ENCODE assay signal across 11 mouse cellular contexts in genomic region chr19:29412476-29413420, GRCm38 (mm10). TPM values are rescaled to one million over a fixed set of nuclear protein-coding genes. Genes with fewer than 3 reads are reported as not detected.
DNase-seq lines count a peak whose midpoint lies in the region; ATAC-seq lines count a peak whose summit lies in the region.
"Had no signal": no experiment of that assay in that cellular context is flagged by ENCODE, and none has a peak within 500 bp of the region (broad histone marks: within the 10 kb centered on the region; RNA-seq: fewer than 3 reads in every experiment).

No protein-coding gene starts in this region.

- no peak overlapping the region for H3K4me3 ChIP-seq in forebrain, embryonic 15.5 days
- no peak overlapping the region for H3K4me3 ChIP-seq in forebrain, embryonic 12.5 days (replicated peaks)
- H3K4me3 ChIP-seq in midbrain, embryonic 14.5 days (replicated peaks; ENCODE audit: low read depth, low read length): no peak overlapping the region
- H3K4me3 ChIP-seq in midbrain, embryonic 15.5 days: no peak overlapping the region

- peak; percentile 80 for ATAC-seq in forebrain, embryonic 15.5 days (replicated peaks)
- ATAC-seq in forebrain, embryonic 12.5 days (ENCODE audit: low FRiP score): no peak
- ATAC-seq in midbrain, embryonic 14.5 days (ENCODE audit: low FRiP score, low TSS enrichment): no peak
- ATAC-seq in midbrain, embryonic 15.5 days (replicated peaks): no peak

- no peak overlapping the region for H3K4me2 ChIP-seq in forebrain, embryonic 15.5 days (replicated peaks)
- H3K4me2 ChIP-seq in forebrain, embryonic 12.5 days: no peak overlapping the region
- H3K4me2 ChIP-seq in midbrain, embryonic 14.5 days (ENCODE audit: low read length): no peak overlapping the region
- no peak overlapping the region for H3K4me2 ChIP-seq in midbrain, embryonic 15.5 days

- H3K36me3 ChIP-seq in forebrain, embryonic 15.5 days: no peaks in the 10 kb centered on the region
- no peaks in the 10 kb centered on the region for H3K36me3 ChIP-seq in forebrain, embryonic 12.5 days (replicated peaks)
- no peaks in the 10 kb centered on the region for H3K36me3 ChIP-seq in midbrain, embryonic 14.5 days (ENCODE audit: control insufficient read depth, insufficient read depth, low read length)
- no peaks in the 10 kb centered on the region for H3K36me3 ChIP-seq in midbrain, embryonic 15.5 days (replicated peaks)

- WGBS in forebrain, embryonic 15.5 days: 61% methylated on average over 6 of the region's 6 CpGs
- WGBS in forebrain, embryonic 12.5 days: 71% methylated on average over 6 of the region's 6 CpGs
- 87% methylated on average over 6 of the region's 6 CpGs for WGBS in midbrain, embryonic 14.5 days
- 78% methylated on average over 6 of the region's 6 CpGs for WGBS in midbrain, embryonic 15.5 days

- no peaks in the 10 kb centered on the region for H3K27me3 ChIP-seq in forebrain, embryonic 15.5 days
- no peaks in the 10 kb centered on the region for H3K27me3 ChIP-seq in forebrain, embryonic 12.5 days
- no peaks in the 10 kb centered on the region for H3K27me3 ChIP-seq in midbrain, embryonic 14.5 days (ENCODE audit: control insufficient read depth, insufficient read depth, low read length)
- H3K27me3 ChIP-seq in midbrain, embryonic 15.5 days (replicated peaks): no peaks in the 10 kb centered on the region

- 0 out of 2 replicates have a peak, but pooled peaks cover 4% of the 10 kb centered on the region for H3K4me1 ChIP-seq in forebrain, embryonic 15.5 days
- no peaks in the 10 kb centered on the region for H3K4me1 ChIP-seq in forebrain, embryonic 12.5 days
- H3K4me1 ChIP-seq in midbrain, embryonic 14.5 days (ENCODE audit: control insufficient read depth, insufficient read depth, low read length): no peaks in the 10 kb centered on the region
- H3K4me1 ChIP-seq in midbrain, embryonic 15.5 days: no peaks in the 10 kb centered on the region

- no peak overlapping the region for H3K9ac ChIP-seq in forebrain, embryonic 15.5 days (replicated peaks)
- no peak overlapping the region for H3K9ac ChIP-seq in forebrain, embryonic 12.5 days
- no peak overlapping the region for H3K9ac ChIP-seq in midbrain, embryonic 14.5 days (replicated peaks; ENCODE audit: low read length)
- no peak overlapping the region for H3K9ac ChIP-seq in midbrain, embryonic 15.5 days
- H3K9ac ChIP-seq: liver, embryonic 14.5 days had no signal

- H3K27ac ChIP-seq in forebrain, embryonic 15.5 days (replicated peaks): 0 out of 2 replicates have a peak overlapping the region, but pooled peaks have one; percentile 11
- no peak overlapping the region for H3K27ac ChIP-seq in forebrain, embryonic 12.5 days
- no peak overlapping the region for H3K27ac ChIP-seq in midbrain, embryonic 14.5 days (replicated peaks; ENCODE audit: low read depth, low read length)
- no peak overlapping the region for H3K27ac ChIP-seq in midbrain, embryonic 15.5 days
- H3K27ac ChIP-seq: liver, embryonic 14.5 days had no signal

- H3K9me3 ChIP-seq in forebrain, embryonic 15.5 days: no peaks in the 10 kb centered on the region
- no peaks in the 10 kb centered on the region for H3K9me3 ChIP-seq in forebrain, embryonic 12.5 days
- H3K9me3 ChIP-seq in midbrain, embryonic 14.5 days (ENCODE audit: control insufficient read depth, low read length): no peaks in the 10 kb centered on the region
- no peaks in the 10 kb centered on the region for H3K9me3 ChIP-seq in midbrain, embryonic 15.5 days

- DNase-seq in midbrain, embryonic 14.5 days: peak; percentile 62
- peak; percentile 81 for DNase-seq in forelimb bud, embryonic 11.5 days (ENCODE audit: low read depth, low spot score)
- DNase-seq in mesoderm, embryonic 11.5 days (ENCODE audit: low read depth, low spot score): peak; percentile 56
- DNase-seq in frontal cortex, postnatal 25 days (ENCODE audit: low spot score in 2 of 2): no peak
- no peak for DNase-seq in adrenal gland, adult (ENCODE audit: inconsistent age in 2 of 2, low spot score in 1 of 2)
- DNase-seq: cerebellum, adult 11 months had no signal

RNA-seq across cellular contexts. Expression of gene Pdcd1lg2, which starts 2.0 kb away (rescaled TPM):
- not detected in 2 replicates for polyA plus RNA-seq in forebrain, embryonic 15.5 days (2015; fragmentation: Nextera tagmentation; extraction: Ambion mirVana)
- 0.14 TPM in 1 of 2 replicates, not detected in the other for polyA plus RNA-seq in forebrain, embryonic 12.5 days (2016; fragmentation: Nextera tagmentation; extraction: Ambion mirVana)
- polyA plus RNA-seq in midbrain, embryonic 14.5 days (2014; fragmentation: Nextera tagmentation; extraction: Ambion mirVana): 0.12 TPM in 1 of 2 replicates, not detected in the other
- 0.10 TPM in 1 of 2 replicates, not detected in the other for polyA plus RNA-seq in midbrain, embryonic 15.5 days (2015; fragmentation: Nextera tagmentation; extraction: Ambion mirVana)
- polyA plus RNA-seq: heart, postnatal 0 days had no signal

RNA-seq across cellular contexts. Expression of gene Cd274, which starts 45.5 kb away (rescaled TPM):
- polyA plus RNA-seq in forebrain, embryonic 15.5 days (2015; fragmentation: Nextera tagmentation; extraction: Ambion mirVana): 0.66 and 0.78 TPM in 2 replicates
- 0.36 and 0.82 TPM in 2 replicates for polyA plus RNA-seq in forebrain, embryonic 12.5 days (2016; fragmentation: Nextera tagmentation; extraction: Ambion mirVana)
- polyA plus RNA-seq in midbrain, embryonic 14.5 days (2014; fragmentation: Nextera tagmentation; extraction: Ambion mirVana): 0.36 and 0.66 TPM in 2 replicates
- polyA plus RNA-seq in midbrain, embryonic 15.5 days (2015; fragmentation: Nextera tagmentation; extraction: Ambion mirVana): 0.77 and 0.83 TPM in 2 replicates

RNA-seq across cellular contexts. Expression of gene Plgrkt, which starts 45.6 kb away (rescaled TPM):
- polyA plus RNA-seq in forebrain, embryonic 15.5 days (2015; fragmentation: Nextera tagmentation; extraction: Ambion mirVana): 105 and 107 TPM in 2 replicates
- 75.9 and 80.5 TPM in 2 replicates for polyA plus RNA-seq in forebrain, embryonic 12.5 days (2016; fragmentation: Nextera tagmentation; extraction: Ambion mirVana)
- polyA plus RNA-seq in midbrain, embryonic 14.5 days (2014; fragmentation: Nextera tagmentation; extraction: Ambion mirVana): 97.2 and 102 TPM in 2 replicates
- 76.6 and 85.7 TPM in 2 replicates for polyA plus RNA-seq in midbrain, embryonic 15.5 days (2015; fragmentation: Nextera tagmentation; extraction: Ambion mirVana)

Comparison
In these comparisons a context has a peak if more than half of its experiments do, and no peak if none do; other contexts are left out.
1. DNase-seq: peak in midbrain, embryonic 14.5 days (single experiment), forelimb bud, embryonic 11.5 days (single experiment) and mesoderm, embryonic 11.5 days (single experiment); none in frontal cortex, postnatal 25 days (0 of 2) and adrenal gland, adult (0 of 2).